ENCODE assay signal across 8 mouse cellular contexts in genomic region chr15:41973263-41973662, GRCm38 (mm10).
DNase-seq lines count a peak whose midpoint lies in the region; ATAC-seq and TF ChIP-seq lines count a peak whose summit lies in the region.

No protein-coding gene starts in this region.

- no peaks in the 10 kb centered on the region for H3K9me3 ChIP-seq in CH12.LX (replicated peaks; ENCODE audit: low read length)

- H3K27ac ChIP-seq in CH12.LX (ENCODE audit: insufficient read depth, low read depth): no peak overlapping the region

- no peaks in the 10 kb centered on the region for H3K36me3 ChIP-seq in CH12.LX (replicated peaks in 1 of 2; ENCODE audit: control insufficient read depth in 1 of 2, insufficient read depth in 1 of 2, low read length in 1 of 2)

- H3K79me2 ChIP-seq in CH12.LX (replicated peaks; ENCODE audit: control insufficient read depth, extremely low read depth, insufficient read depth, poor library complexity, severe bottlenecking): no peaks in the 10 kb centered on the region

- intact Hi-C loops in heart, postnatal 10 days (cut with DNase I): loop anchor here (2.0 to 10.0 kb wide), 3 partner anchors 24 to 778 kb away; no protein-coding TSS in a partner anchor

- TF ChIP-seq RAD21 in CH12.LX (IDR thresholded peaks at IDR 0.05; ENCODE audit: low read depth, low read length): peak; percentile 89

- in situ Hi-C loops in CH12.LX (cut with MboI; ENCODE audit: low pct_ligation_motif_present, low pct_unique_long_range_greater_than_20kb, low sequenced_read_pairs): loop anchor here (25.0 kb wide), 1 partner anchor 811 kb away; no protein-coding TSS in a partner anchor

- H3K9ac ChIP-seq in CH12.LX (ENCODE audit: insufficient read depth, low read depth): no peak overlapping the region

- no peak overlapping the region for H3K4me3 ChIP-seq in CH12.LX (replicated peaks in 1 of 3; ENCODE audit: low read depth in 2 of 3, low read length in 2 of 3, poor library complexity in 1 of 3)

- TF ChIP-seq EP300 in CH12.LX (IDR thresholded peaks at IDR 0.05; ENCODE audit: low read length): no peak

- H3K4me1 ChIP-seq in CH12.LX (ENCODE audit: control insufficient read depth in 1 of 2, insufficient read depth in 2 of 2): peaks cover 0 to 9% of the 10 kb centered on the region in 2 experiments; a peak in 2 of 4 replicates

- peak; percentile 84 for ATAC-seq in erythroblast, adult 5-6 weeks (replicated peaks; ENCODE audit: low FRiP score, poor library complexity, severe bottlenecking)
- ATAC-seq in neutrophil, adult 5-6 weeks (ENCODE audit: extremely low read depth, insufficient number of reproducible peaks, low FRiP score, poor library complexity, severe bottlenecking): peak; percentile 79; the same call in 1 of the 2 replicates

- peak; percentile 83 to 92 for TF ChIP-seq CTCF in CH12.LX (conservative IDR thresholded peaks at IDR 0.05 in 1 of 2, IDR thresholded peaks at IDR 0.05 in 1 of 2; ENCODE audit: low read depth in 2 of 2, low read length in 2 of 2)

- DNase-seq in CH12.LX (ENCODE audit: extremely low read depth): peak; percentile 80
- peak; percentile 92 for DNase-seq in brain, adult 2 months (ENCODE audit: low read depth, low spot score)
- DNase-seq in heart, postnatal 10 days: peak; percentile 87 to 92
- peak; percentile 83 to 94 for DNase-seq in kidney, postnatal 36 days
- peak; percentile 86 to 89 for DNase-seq in lung, adult 18-20 months
- peak; percentile 70 for DNase-seq in testis, postnatal 14 days (ENCODE audit: low spot score)

- TF ChIP-seq POLR2A in CH12.LX (IDR thresholded peaks at IDR 0.05; ENCODE audit: low read depth, low read length): no peak

- dilution Hi-C loops in CH12.LX (cut with MboI; ENCODE audit: extremely low pct_ligation_motif_present, extremely low pct_unique_long_range_greater_than_20kb, low sequenced_read_pairs): no loop called here

- no peak overlapping the region for H3K4me2 ChIP-seq in CH12.LX (ENCODE audit: insufficient read depth, low read depth, poor library complexity, severe bottlenecking)

- H3K27me3 ChIP-seq in CH12.LX (replicated peaks): no peaks in the 10 kb centered on the region

TF ChIP-seq in CH12.LX, 34 proteins besides CTCF, POLR2A, EP300 and RAD21:
- TF ChIP-seq POLR2AphosphoS2 (IDR thresholded peaks at IDR 0.05; ENCODE audit: low read depth, low read length): no peak
- peak; percentile 85 for TF ChIP-seq SMC3 (IDR thresholded peaks at IDR 0.05; ENCODE audit: low read depth, low read length)
- TF ChIP-seq BHLHE40 (IDR thresholded peaks at IDR 0.05; ENCODE audit: low read depth, low read length): no peak
